Mouse (Mus musculus) ES-CJ7 (cell line): ENCODE data around the gene Rnf114.

Source experiments
- DNase-seq: peaks from one replicate; pipeline ENCODE4 v3.0.0; 2011; ENCODE audit warnings: low read depth, low spot score

Gene Rnf114

GRCm38 (mm10) chr2:167539536-167540476, 47.4 kb downstream of the Rnf114 start:
- DNase-seq, result peak; percentile 92

GRCm38 (mm10) chr2:167540477-167541110, 48.1 kb downstream of the Rnf114 start:
- DNase-seq, result peak; percentile 85

GRCm38 (mm10) chr2:167541324-167541723, 48.9 kb downstream of the Rnf114 start:
- no peak for DNase-seq

GRCm38 (mm10) chr2:167541761-167542160, 49.3 kb downstream of the Rnf114 start:
- DNase-seq, result no peak

- DNase-seq, result no peak
Measured at GRCm38 (mm10) chr2:167542361-167542760, 49.9 kb downstream of the Rnf114 start.

GRCm38 (mm10) chr2:167543121-167544003, 50.9 kb downstream of the Rnf114 start:
- DNase-seq, result no peak

- DNase-seq, result no peak
Measured at GRCm38 (mm10) chr2:167544004-167544356, 51.5 kb downstream of the Rnf114 start.

- DNase-seq, result no peak
Measured at GRCm38 (mm10) chr2:167544456-167544855, 52.0 kb downstream of the Rnf114 start.

GRCm38 (mm10) chr2:167546447-167547195, 54.2 kb downstream of the Rnf114 start:
- no peak for DNase-seq

GRCm38 (mm10) chr2:167547444-167547843, 55.0 kb downstream of the Rnf114 start:
- DNase-seq, result peak; percentile 54

GRCm38 (mm10) chr2:167548961-167549360, 56.5 kb downstream of the Rnf114 start:
- DNase-seq, result no peak

- DNase-seq, result no peak
Measured at GRCm38 (mm10) chr2:167550341-167550854, 58.0 kb downstream of the Rnf114 start.

GRCm38 (mm10) chr2:167551342-167551920, 59.0 kb downstream of the Rnf114 start:
- no peak for DNase-seq

- no peak for DNase-seq
Measured at GRCm38 (mm10) chr2:167552292-167552691, 59.8 kb downstream of the Rnf114 start.

GRCm38 (mm10) chr2:167552927-167553402, 60.5 kb downstream of the Rnf114 start:
- DNase-seq, result no peak

- DNase-seq, result no peak
Measured at GRCm38 (mm10) chr2:167555766-167556165, 63.3 kb downstream of the Rnf114 start.

GRCm38 (mm10) chr2:167559413-167559812, 67.0 kb downstream of the Rnf114 start:
- DNase-seq, result no peak

- DNase-seq, result no peak
Measured at GRCm38 (mm10) chr2:167562101-167562500, 69.7 kb downstream of the Rnf114 start.

GRCm38 (mm10) chr2:167563035-167563434, 70.6 kb downstream of the Rnf114 start:
- DNase-seq, result no peak

- DNase-seq, result no peak
Measured at GRCm38 (mm10) chr2:167563703-167564102, 71.3 kb downstream of the Rnf114 start.
